Mouse (Mus musculus): Measurements from ENCODE around the gene Mical2. TPM values are rescaled to one million over a fixed set of nuclear protein-coding genes. Genes with fewer than 3 reads are reported as not detected.

Gene Mical2
- polyA plus RNA-seq, 1 experiment from 2014 or later, result 1.9 TPM

- Histone ChIP-seq H3K4me1 (replicated peaks) (no peaks in the 10 kb centered on the region), H3K27me3 (no peaks in the 10 kb centered on the region), H3K9ac (no peak overlapping the region), H3K4me3 (no peak overlapping the region), H3K4me2 (no peak overlapping the region), H3K36me3 (no peaks in the 10 kb centered on the region), H3K27ac (no peak overlapping the region), H3K9me3 (no peaks in the 10 kb centered on the region)
- WGBS, result 82% methylated on average over 3 of the region's 3 CpGs
- no peak for ATAC-seq (ENCODE audit: low FRiP score)
Measured at GRCm38 (mm10) chr7:112365864-112366263, 140.2 kb downstream of the Mical2 start.

GRCm38 (mm10) chr7:112369046-112369445 is 143.4 kb downstream of the Mical2 start:
- Histone ChIP-seq H3K4me2 (no peak overlapping the region), H3K36me3 (no peaks in the 10 kb centered on the region), H3K4me3 (no peak overlapping the region), H3K27me3 (no peaks in the 10 kb centered on the region), H3K4me1 (replicated peaks) (no peaks in the 10 kb centered on the region), H3K9me3 (no peaks in the 10 kb centered on the region), H3K9ac (no peak overlapping the region), H3K27ac (no peak overlapping the region)
- whole genome bisulfite sequencing, result 30% methylated on average over 2 of the region's 2 CpGs
- peak; percentile 65; the same call in 1 of the 2 replicates for ATAC-seq (ENCODE audit: low FRiP score)

- no peak for ATAC-seq (ENCODE audit: low FRiP score)
- 79% methylated on average over 3 of the region's 3 CpGs for WGBS
- H3K9me3 ChIP-seq, result no peaks in the 10 kb centered on the region
- H3K9ac ChIP-seq, result no peak overlapping the region
- H3K36me3 ChIP-seq, result no peaks in the 10 kb centered on the region
- H3K4me1 ChIP-seq (replicated peaks), result no peaks in the 10 kb centered on the region
- no peak overlapping the region for H3K27ac ChIP-seq
- no peak overlapping the region for H3K4me3 ChIP-seq
- no peak overlapping the region for H3K4me2 ChIP-seq
- no peaks in the 10 kb centered on the region for H3K27me3 ChIP-seq
Measured at GRCm38 (mm10) chr7:112369977-112370376, 144.3 kb downstream of the Mical2 start.

- Histone ChIP-seq H3K4me1 (replicated peaks) (no peaks in the 10 kb centered on the region), H3K4me3 (no peak overlapping the region), H3K36me3 (no peaks in the 10 kb centered on the region), H3K9me3 (no peaks in the 10 kb centered on the region), H3K27me3 (no peaks in the 10 kb centered on the region), H3K4me2 (no peak overlapping the region), H3K9ac (no peak overlapping the region), H3K27ac (no peak overlapping the region)
- 89% methylated on average over 2 of the region's 2 CpGs for WGBS
- no peak for ATAC-seq (ENCODE audit: low FRiP score)
Measured at GRCm38 (mm10) chr7:112371387-112371786, 145.7 kb downstream of the Mical2 start.

- ATAC-seq (ENCODE audit: low FRiP score), result no peak
- no peak overlapping the region for H3K27ac ChIP-seq
- no peak overlapping the region for H3K9ac ChIP-seq
- no peaks in the 10 kb centered on the region for H3K36me3 ChIP-seq
- no peak overlapping the region for H3K4me3 ChIP-seq
- no peak overlapping the region for H3K4me2 ChIP-seq
- no peaks in the 10 kb centered on the region for H3K4me1 ChIP-seq (replicated peaks)
- 89% methylated on average over 5 of the region's 5 CpGs for WGBS
- no peaks in the 10 kb centered on the region for H3K9me3 ChIP-seq
- 0 out of 2 replicates have a peak, but pooled peaks cover 4% of the 10 kb centered on the region for H3K27me3 ChIP-seq
Measured at GRCm38 (mm10) chr7:112374035-112374434, 148.4 kb downstream of the Mical2 start.

- no peaks in the 10 kb centered on the region for H3K36me3 ChIP-seq
- WGBS, result 84% methylated on average over 9 of the region's 9 CpGs
- no peak for ATAC-seq (ENCODE audit: low FRiP score)
- H3K9me3 ChIP-seq, result no peaks in the 10 kb centered on the region
- no peak overlapping the region for H3K4me2 ChIP-seq
- H3K4me3 ChIP-seq, result no peak overlapping the region
- H3K27me3 ChIP-seq, result 0 out of 2 replicates have a peak, but pooled peaks cover 4% of the 10 kb centered on the region
- H3K27ac ChIP-seq, result no peak overlapping the region
- H3K4me1 ChIP-seq (replicated peaks), result no peaks in the 10 kb centered on the region
- no peak overlapping the region for H3K9ac ChIP-seq
Measured at GRCm38 (mm10) chr7:112375062-112375461, 149.4 kb downstream of the Mical2 start.

GRCm38 (mm10) chr7:112375900-112376299 is 150.2 kb downstream of the Mical2 start:
- no peaks in the 10 kb centered on the region for H3K9me3 ChIP-seq
- no peak overlapping the region for H3K27ac ChIP-seq
- H3K4me2 ChIP-seq, result no peak overlapping the region
- WGBS, result 67% methylated on average over 5 of the region's 5 CpGs
- H3K4me3 ChIP-seq, result no peak overlapping the region
- no peak for ATAC-seq (ENCODE audit: low FRiP score)
- H3K36me3 ChIP-seq, result no peaks in the 10 kb centered on the region
- no peaks in the 10 kb centered on the region for H3K4me1 ChIP-seq (replicated peaks)
- H3K9ac ChIP-seq, result no peak overlapping the region
- 0 out of 2 replicates have a peak, but pooled peaks cover 4% of the 10 kb centered on the region for H3K27me3 ChIP-seq

- H3K4me1 ChIP-seq (replicated peaks), result no peaks in the 10 kb centered on the region
- H3K4me2 ChIP-seq, result no peak overlapping the region
- WGBS, result 92% methylated on average over 2 of the region's 2 CpGs
- ATAC-seq (ENCODE audit: low FRiP score), result no peak
- peaks cover 4% of the 10 kb centered on the region; the same call in 1 of the 2 replicates for H3K27me3 ChIP-seq
- H3K36me3 ChIP-seq, result no peaks in the 10 kb centered on the region
- no peak overlapping the region for H3K9ac ChIP-seq
- H3K27ac ChIP-seq, result no peak overlapping the region
- no peaks in the 10 kb centered on the region for H3K9me3 ChIP-seq
- no peak overlapping the region for H3K4me3 ChIP-seq
Measured at GRCm38 (mm10) chr7:112376611-112377010, 151.0 kb downstream of the Mical2 start.

- Histone ChIP-seq H3K4me3 (no peak overlapping the region), H3K36me3 (no peaks in the 10 kb centered on the region), H3K4me1 (replicated peaks) (no peaks in the 10 kb centered on the region), H3K4me2 (no peak overlapping the region), H3K9me3 (no peaks in the 10 kb centered on the region), H3K27me3 (peaks cover 4% of the 10 kb centered on the region; the same call in 1 of the 2 replicates), H3K9ac (no peak overlapping the region), H3K27ac (no peak overlapping the region)
- 0 out of 2 replicates have a peak, but pooled peaks have one; percentile 65 for ATAC-seq (ENCODE audit: low FRiP score)
- WGBS, result 40% methylated on average over 8 of the region's 8 CpGs
Measured at GRCm38 (mm10) chr7:112377314-112377713, 151.7 kb downstream of the Mical2 start.

GRCm38 (mm10) chr7:112378056-112378455 is 152.4 kb downstream of the Mical2 start:
- no peaks in the 10 kb centered on the region for H3K36me3 ChIP-seq
- no peak for ATAC-seq (ENCODE audit: low FRiP score)
- peaks cover 4% of the 10 kb centered on the region; the same call in 1 of the 2 replicates for H3K27me3 ChIP-seq
- no peak overlapping the region for H3K4me3 ChIP-seq
- no peaks in the 10 kb centered on the region for H3K4me1 ChIP-seq (replicated peaks)
- no peak overlapping the region for H3K9ac ChIP-seq
- WGBS, result 86% methylated on average over 5 of the region's 5 CpGs
- no peak overlapping the region for H3K27ac ChIP-seq
- no peak overlapping the region for H3K4me2 ChIP-seq
- H3K9me3 ChIP-seq, result no peaks in the 10 kb centered on the region

- ATAC-seq (ENCODE audit: low FRiP score), result no peak
- WGBS, result 90% methylated on average over 5 of the region's 5 CpGs
- Histone ChIP-seq H3K4me1 (replicated peaks) (no peaks in the 10 kb centered on the region), H3K4me3 (no peak overlapping the region), H3K27me3 (peaks cover 4% of the 10 kb centered on the region; the same call in 1 of the 2 replicates), H3K36me3 (no peaks in the 10 kb centered on the region), H3K9me3 (no peaks in the 10 kb centered on the region), H3K4me2 (no peak overlapping the region), H3K9ac (no peak overlapping the region), H3K27ac (no peak overlapping the region)
Measured at GRCm38 (mm10) chr7:112378476-112378875, 152.8 kb downstream of the Mical2 start.

GRCm38 (mm10) chr7:112386521-112386920 is 160.9 kb downstream of the Mical2 start:
- WGBS, result 74% methylated on average over 5 of the region's 5 CpGs
- H3K27me3 ChIP-seq, result no peaks in the 10 kb centered on the region
- H3K27ac ChIP-seq, result no peak overlapping the region
- no peak overlapping the region for H3K4me3 ChIP-seq
- no peak overlapping the region for H3K4me2 ChIP-seq
- H3K9me3 ChIP-seq, result no peaks in the 10 kb centered on the region
- H3K4me1 ChIP-seq (replicated peaks), result peaks cover 24% of the 10 kb centered on the region
- no peak for ATAC-seq (ENCODE audit: low FRiP score)
- no peak overlapping the region for H3K9ac ChIP-seq
- H3K36me3 ChIP-seq, result no peaks in the 10 kb centered on the region

GRCm38 (mm10) chr7:112387876-112388275 is 162.2 kb downstream of the Mical2 start:
- Histone ChIP-seq H3K9me3 (no peaks in the 10 kb centered on the region), H3K4me3 (no peak overlapping the region), H3K4me2 (no peak overlapping the region), H3K36me3 (no peaks in the 10 kb centered on the region), H3K9ac (no peak overlapping the region), H3K27ac (no peak overlapping the region), H3K4me1 (replicated peaks) (peaks cover 35% of the 10 kb centered on the region), H3K27me3 (no peaks in the 10 kb centered on the region)
- no peak for ATAC-seq (ENCODE audit: low FRiP score)
- WGBS, result 87% methylated on average over 5 of the region's 5 CpGs
